Mouse (Mus musculus) B cell, adult (primary cell): ENCODE measurements around the gene Foxo4. TPM values are rescaled to one million over a fixed set of nuclear protein-coding genes. Genes with fewer than 3 reads are reported as not detected.

Experiments used
- total RNA-seq: library from RNA; stranded (reverse); gene quantifications from 4 replicates; pipeline ENCODE4 v1.2.4, GENCODE M21; 2023; ENCODE audit not compliant: inconsistent age

Gene Foxo4
- total RNA-seq: 32.6 to 38.5 TPM (median 36.8 TPM) in 4 replicates

GRCm38 (mm10) chrX:101253952-101254729 is at the start of gene Foxo4:
Gene Foxo4 (plus strand): TSS chrX:101254528.

GRCm38 (mm10) chrX:101221834-101222795 is 32.2 kb upstream of the Foxo4 start, which contains the start of gene Snx12:
Gene Snx12 (minus strand): TSS chrX:101222563.

DNA sequence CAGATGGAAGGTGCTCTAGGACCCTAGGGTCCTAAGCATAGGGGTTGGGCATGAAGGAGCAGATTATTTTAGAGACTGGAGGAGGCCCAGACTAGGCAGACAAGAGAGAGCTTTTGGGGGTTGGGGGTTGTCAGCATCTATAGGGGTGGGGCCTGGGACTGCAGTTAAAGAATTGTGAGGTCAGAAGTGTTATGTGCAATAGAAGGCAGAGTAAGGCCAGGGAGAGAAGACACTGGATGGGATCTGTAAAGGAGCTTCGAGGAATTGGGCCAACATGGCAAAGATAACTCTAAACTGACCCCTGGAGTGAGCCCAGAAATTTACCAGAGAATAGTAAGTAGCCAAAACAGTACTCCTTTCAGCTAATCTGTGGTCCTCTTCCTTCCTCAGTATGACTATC is 9.6 kb downstream of the Foxo4 start, which contains the start of gene Gm614:
Gene Gm614 (minus strand): TSS at position 101 of the 400 bp plus-strand sequence.

GRCm38 (mm10) chrX:101268025-101268754 is 13.9 kb downstream of the Foxo4 start, which contains the start of gene Il2rg:
Gene Il2rg (minus strand): TSS chrX:101268255.

DNA sequence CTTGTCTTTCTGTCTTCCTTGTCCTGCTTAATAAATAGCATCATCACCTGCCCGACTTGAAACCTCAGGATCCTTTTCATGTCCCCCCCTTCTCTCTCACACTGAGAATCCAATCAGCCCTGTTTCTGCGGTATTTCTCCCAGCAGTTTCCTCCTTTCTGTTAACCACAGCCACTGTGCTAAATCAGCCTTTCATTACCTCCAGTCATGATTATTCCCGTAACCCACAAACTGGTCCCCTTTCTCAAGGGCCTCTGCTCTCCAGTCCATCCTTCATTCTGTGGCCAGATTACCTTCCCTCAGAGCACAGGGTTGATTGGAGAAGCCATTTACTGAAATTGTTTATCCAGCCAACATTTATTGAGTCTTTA is 14.4 kb downstream of the Foxo4 start, which contains the start of gene Gm20489:
Gene Gm20489 (minus strand): TSS at position 269 of the 370 bp plus-strand sequence.

GRCm38 (mm10) chrX:101273875-101274738 is 19.8 kb downstream of the Foxo4 start, which contains the start of gene Med12:
Gene Med12 (plus strand): TSS chrX:101274030.

DNA sequence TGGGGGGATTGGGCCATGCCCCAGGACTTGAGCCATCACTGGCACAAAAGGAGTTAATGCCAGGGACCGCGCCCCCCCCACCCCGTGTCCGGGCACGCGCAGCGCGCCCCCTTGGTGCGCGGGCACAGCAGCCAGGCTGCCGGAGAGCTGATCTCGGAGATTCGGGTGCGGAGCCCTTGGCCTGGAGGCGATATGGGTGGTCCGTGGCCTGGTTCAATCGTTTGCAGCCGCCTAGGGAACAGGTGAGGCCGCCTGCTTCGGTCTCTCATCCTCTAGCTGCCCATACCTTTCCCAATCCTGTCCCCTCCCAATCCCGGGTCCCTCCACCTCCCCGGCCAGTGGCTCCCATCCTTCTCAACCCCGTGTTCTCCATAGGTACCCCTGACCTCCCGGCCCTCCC is 44.7 kb downstream of the Foxo4 start, which contains the start of gene Nlgn3:
Gene Nlgn3 (plus strand): TSS at position 114 of the 400 bp plus-strand sequence.

Other genes with a start within 250 kb of the Foxo4 start
- gene Tex11, start 194.9 kb upstream of the Foxo4 start, total RNA-seq: not detected in 4 replicates
- 0.19 to 0.72 TPM (median 0.51 TPM) in 3 of 4 replicates, not detected in the other for gene Slc7a3, start 168.5 kb upstream of the Foxo4 start, total RNA-seq
- 37.2 to 52.2 TPM (median 44.4 TPM) in 4 replicates for gene Snx12, start 32.0 kb upstream of the Foxo4 start, total RNA-seq
- 39.4 to 62.3 TPM (median 56.6 TPM) in 4 replicates for gene Gm614, start 9.5 kb downstream of the Foxo4 start, total RNA-seq
- gene Il2rg, start 13.7 kb downstream of the Foxo4 start, total RNA-seq: 552 to 577 TPM (median 561 TPM) in 4 replicates
- not detected in 4 replicates for gene Gm20489, start 14.5 kb downstream of the Foxo4 start, total RNA-seq
- gene Med12, start 19.5 kb downstream of the Foxo4 start, total RNA-seq: 153 to 180 TPM (median 164 TPM) in 4 replicates
- 0.15 to 0.80 TPM (median 0.38 TPM) in 4 replicates for gene Nlgn3, start 44.6 kb downstream of the Foxo4 start, total RNA-seq
- not detected in 4 replicates for gene Gjb1, start 121.8 kb downstream of the Foxo4 start, total RNA-seq
- gene Zmym3, start 166.3 kb downstream of the Foxo4 start, total RNA-seq: 34.0 to 38.6 TPM (median 36.4 TPM) in 4 replicates
- gene Nono, start 174.8 kb downstream of the Foxo4 start, total RNA-seq: 196 to 212 TPM (median 205 TPM) in 4 replicates
- 0.75 to 2.2 TPM (median 1.6 TPM) in 4 replicates for gene Itgb1bp2, start 194.6 kb downstream of the Foxo4 start, total RNA-seq